Mouse (Mus musculus) ES-Bruce4 (cell line): ENCODE data around the gene 1700125H20Rik.

Source experiments
- CTCF ChIP-seq: IDR thresholded peaks from one replicate; pipeline ENCODE4 v1.8.1; 2011; ENCODE audit warnings: low read depth, low read length
- EP300 ChIP-seq: IDR thresholded peaks from 2 replicates; pipeline ENCODE4 v1.6.1; 2011; ENCODE audit warnings: low read depth, low read length; ENCODE audit not compliant: insufficient read depth

DNA sequence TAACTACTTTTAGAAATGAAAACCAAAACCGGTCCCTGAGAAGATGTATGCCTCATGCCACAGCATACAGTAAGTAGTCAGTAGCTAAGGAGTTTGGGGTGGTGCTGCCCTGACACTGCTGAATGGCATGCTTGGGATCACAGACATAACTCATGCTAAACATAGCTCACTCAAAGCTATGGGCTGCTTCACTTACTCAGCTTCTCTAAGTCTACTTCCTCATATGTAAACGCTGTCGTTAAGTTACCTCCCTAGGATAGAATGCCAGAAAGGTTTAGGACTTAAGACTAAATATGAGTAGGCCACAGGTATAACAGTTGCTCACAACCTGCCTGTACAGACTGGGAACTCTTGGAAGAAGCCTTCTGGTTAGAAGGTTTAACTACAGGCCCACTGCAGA, 44.5 kb downstream of the 1700125H20Rik start:
- TF ChIP-seq CTCF (no peak), EP300 (no peak)
